Mouse (Mus musculus) lung, embryonic 16.5 days (tissue): Measurements from ENCODE around the gene Senp6. TPM values are rescaled to one million over a fixed set of nuclear protein-coding genes. Genes with fewer than 3 reads are reported as not detected.

Experiments used
- ATAC-seq: fragments of 200-750 bp; cut with Nextera tagmentation; 2 replicates; pipeline ENCODE4 v1.8.0; 2017; ENCODE audit warnings: low read depth, mild to moderate bottlenecking, moderate library complexity
- H3K27ac ChIP-seq: fragments of 300-500 bp; sonication (generic); 2 replicates; pipeline ENCODE4 v1.5.1; 2014; ENCODE audit warnings: mild to moderate bottlenecking, control low read depth, low read length
- H3K27me3 ChIP-seq: fragments of 300-500 bp; sonication (generic); 2 replicates; pipeline ENCODE4 v1.6.1; 2014; ENCODE audit warnings: low read depth, low read length, mixed read lengths; ENCODE audit not compliant: control insufficient read depth, insufficient read depth
- H3K36me3 ChIP-seq: fragments of 300-500 bp; sonication (generic); 2 replicates; pipeline ENCODE4 v1.6.1; 2014; ENCODE audit warnings: low read length; ENCODE audit not compliant: control insufficient read depth, insufficient read depth
- H3K4me1 ChIP-seq: fragments of 300-500 bp; sonication (generic); replicated peaks from 2 replicates; pipeline ENCODE4 v1.6.1; 2014; ENCODE audit warnings: low read length, mixed read lengths; ENCODE audit not compliant: control insufficient read depth, insufficient read depth
- H3K4me2 ChIP-seq: fragments of 300-500 bp; sonication (generic); 2 replicates; pipeline ENCODE4 v1.6.1; 2014; ENCODE audit warnings: low read depth, low read length, control low read depth
- H3K4me3 ChIP-seq: fragments of 300-500 bp; sonication (generic); 2 replicates; pipeline ENCODE4 v1.5.1; 2014; ENCODE audit warnings: mild to moderate bottlenecking, low read length, control low read depth
- H3K9ac ChIP-seq: fragments of 300-500 bp; sonication (generic); 2 replicates; pipeline ENCODE4 v1.6.1; 2014; ENCODE audit warnings: low read length, control low read depth
- H3K9me3 ChIP-seq: fragments of 300-500 bp; sonication (generic); 2 replicates; pipeline ENCODE4 v1.6.1; 2016; ENCODE audit warnings: low read length; ENCODE audit not compliant: control insufficient read depth
- WGBS: fragments of 180-500 bp; shearing (Covaris S2); extraction: QIAGEN DNeasy Blood & Tissue Kit; methylation state at CpG from one replicate; pipeline ENCODE4 v1.1.7; 2014; 5-methylcytosine and 5-hydroxymethylcytosine counted together
- polyA plus RNA-seq: library from polyadenylated mRNA; unstranded; fragments of >200 nt; fragmentation: Nextera tagmentation; extraction: Ambion mirVana; gene quantifications from 2 replicates; pipeline ENCODE4 v1.2.1, GENCODE M21; 2015

Senp6 gene
- polyA plus RNA-seq, 1 experiment from 2014 or later = 44.4 TPM

GRCm38 (mm10) chr9:80188324-80188893, 121.7 kb downstream of the Senp6 start:
- H3K9ac ChIP-seq = no peak overlapping the region
- H3K36me3 ChIP-seq = no peaks in the 10 kb centered on the region
- no peak overlapping the region for H3K4me3 ChIP-seq
- no peak overlapping the region for H3K27ac ChIP-seq
- 64% methylated on average over 5 of the region's 5 CpGs for WGBS
- H3K27me3 ChIP-seq = no peaks in the 10 kb centered on the region
- no peaks in the 10 kb centered on the region for H3K9me3 ChIP-seq
- peaks cover 4% of the 10 kb centered on the region; the same call in 1 of the 2 replicates for H3K4me1 ChIP-seq
- ATAC-seq = no peak
- H3K4me2 ChIP-seq = no peak overlapping the region

- Histone ChIP-seq H3K9me3 (no peaks in the 10 kb centered on the region), H3K4me1 (peaks cover 4% of the 10 kb centered on the region), H3K4me2 (no peak overlapping the region), H3K9ac (no peak overlapping the region), H3K27me3 (no peaks in the 10 kb centered on the region), H3K4me3 (no peak overlapping the region), H3K27ac (no peak overlapping the region), H3K36me3 (no peaks in the 10 kb centered on the region)
- ATAC-seq = no peak
- 76% methylated on average over 6 of the region's 6 CpGs for WGBS
These were observed 124.5 kb downstream of the Senp6 start for GRCm38 (mm10) chr9:80191240-80191639.

- WGBS = 70% methylated on average over 10 of the region's 10 CpGs
- no peak overlapping the region for H3K4me2 ChIP-seq
- no peaks in the 10 kb centered on the region for H3K27me3 ChIP-seq
- H3K4me1 ChIP-seq = peaks cover 4% of the 10 kb centered on the region
- no peak overlapping the region for H3K4me3 ChIP-seq
- H3K9ac ChIP-seq = no peak overlapping the region
- H3K36me3 ChIP-seq = no peaks in the 10 kb centered on the region
- ATAC-seq = peak; percentile 31
- H3K27ac ChIP-seq = no peak overlapping the region
- no peaks in the 10 kb centered on the region for H3K9me3 ChIP-seq
These were observed 125.6 kb downstream of the Senp6 start for GRCm38 (mm10) chr9:80192324-80192723.

- Histone ChIP-seq H3K4me2 (no peak overlapping the region), H3K36me3 (no peaks in the 10 kb centered on the region), H3K9ac (no peak overlapping the region), H3K4me1 (peaks cover 4% of the 10 kb centered on the region), H3K9me3 (no peaks in the 10 kb centered on the region), H3K27me3 (no peaks in the 10 kb centered on the region), H3K4me3 (no peak overlapping the region), H3K27ac (no peak overlapping the region)
- 76% methylated on average over 6 of the region's 6 CpGs for WGBS
- no peak for ATAC-seq
These were observed 127.7 kb downstream of the Senp6 start for GRCm38 (mm10) chr9:80194446-80194845.

Other genes with a start within 250 kb of the Senp6 start
- gene Filip1, start 54.1 kb upstream of the Senp6 start, polyA plus RNA-seq = 12.4 and 14.2 TPM in 2 replicates
- 27.9 and 29.0 TPM in 2 replicates for gene Myo6, start 98.1 kb downstream of the Senp6 start, polyA plus RNA-seq